Mouse (Mus musculus) c-Kit-positive CD71-positive TER-119-negative erythroid progenitor cells, embryonic 14.5 days (primary cell): Measurements from ENCODE around the gene Polr2b.

Experiments used
- DNase-seq: peaks from one replicate; pipeline ENCODE4 v3.0.0-alpha.2; 2013; ENCODE audit warnings: low read depth

Gene Polr2b

GRCm38 (mm10) chr5:77388359-77388758 lies 78.4 kb downstream of the Polr2b start:
- DNase-seq, result no peak

DNA sequence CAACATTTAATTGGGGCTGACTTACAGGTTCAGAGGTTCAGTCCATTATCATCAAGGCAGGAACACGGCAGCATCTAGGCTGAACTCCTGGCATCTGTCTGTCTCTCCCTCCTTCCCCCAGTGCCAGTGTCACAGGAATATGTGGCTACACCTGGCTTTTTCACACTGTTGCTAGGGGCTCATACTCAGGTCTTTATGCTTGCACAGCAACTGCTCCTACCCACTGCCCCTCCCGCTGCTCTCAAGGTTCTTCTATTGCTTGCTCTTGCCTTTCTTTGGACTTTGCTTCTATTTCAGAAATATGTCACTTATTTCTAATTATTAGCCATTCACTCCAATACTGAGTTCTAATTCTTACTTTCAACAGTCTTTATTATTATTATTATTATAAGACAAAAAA lies 80.3 kb downstream of the Polr2b start:
- DNase-seq, result no peak

GRCm38 (mm10) chr5:77393094-77393619 lies 83.2 kb downstream of the Polr2b start:
- no peak for DNase-seq

GRCm38 (mm10) chr5:77393990-77394618 lies 84.2 kb downstream of the Polr2b start:
- no peak for DNase-seq

- no peak for DNase-seq
Observed at GRCm38 (mm10) chr5:77398285-77399057, 88.5 kb downstream of the Polr2b start.
